Mouse (Mus musculus) C2C12 (cell line): ENCODE measurements around the gene Shmt2. TPM values are rescaled to one million over a fixed set of nuclear protein-coding genes. Genes with fewer than 3 reads are reported as not detected.

ENCODE experiments used
- H3K27me3 ChIP-seq: one replicate; pipeline ENCODE4 v1.6.1; 2011; ENCODE audit not compliant: control insufficient read depth, insufficient read depth, insufficient read length
- H3K36me3 ChIP-seq: one replicate; pipeline ENCODE4 v1.6.1; 2011; ENCODE audit not compliant: control insufficient read depth, insufficient read depth
- H3K4me3 ChIP-seq: one replicate; pipeline ENCODE4 v1.5.1; 2011; ENCODE audit warnings: mild to moderate bottlenecking, control low read depth; ENCODE audit not compliant: poor library complexity, insufficient read depth, severe bottlenecking
- H3K79me2 ChIP-seq: one replicate; pipeline ENCODE4 v1.6.1; 2011; ENCODE audit not compliant: control insufficient read depth, insufficient read depth
- H3K79me3 ChIP-seq: one replicate; pipeline ENCODE4 v1.6.1; 2011; ENCODE audit warnings: low read depth, control low read depth
- H3ac ChIP-seq: one replicate; pipeline ENCODE3; 2011; ENCODE audit warnings: low read depth; ENCODE audit not compliant: control insufficient read depth, insufficient read length
- CEBPB ChIP-seq: IDR thresholded peaks from one replicate; pipeline ENCODE4 v1.6.1; 2011; ENCODE audit warnings: low read depth, mild to moderate bottlenecking, control low read depth, moderate library complexity
- CTCF ChIP-seq: IDR thresholded peaks from one replicate; pipeline ENCODE4 v1.5.1; 2011; ENCODE audit not compliant: control insufficient read depth, insufficient read depth, insufficient read length
- FOSL1 ChIP-seq: IDR thresholded peaks from one replicate; pipeline ENCODE4 v1.8.0; 2011; ENCODE audit warnings: mild to moderate bottlenecking, low read length; ENCODE audit not compliant: poor library complexity, insufficient read depth, severe bottlenecking
- MAX ChIP-seq: IDR thresholded peaks from one replicate; pipeline ENCODE4 v1.6.1; 2011; ENCODE audit warnings: mild to moderate bottlenecking, control low read depth
- MYOD1 ChIP-seq: IDR thresholded peaks from one replicate; pipeline ENCODE4 v1.6.1; 2011; ENCODE audit warnings: low read depth; ENCODE audit not compliant: control insufficient read depth, insufficient read length
- MYOG ChIP-seq: IDR thresholded peaks from one replicate; pipeline ENCODE4 v1.6.1; 2011; ENCODE audit not compliant: control insufficient read depth, insufficient read length; ENCODE audit errors: extremely low read depth
- USF1 ChIP-seq: IDR thresholded peaks from one replicate; pipeline ENCODE4 v1.6.1; 2011; ENCODE audit warnings: low read depth, mild to moderate bottlenecking, control low read depth, moderate library complexity
- polyA plus RNA-seq: library from polyadenylated mRNA; unstranded; fragments of >200 nt; fragmentation: generic; extraction: Trizol; gene quantifications from one replicate; pipeline ENCODE4 v1.2.1, GENCODE M21; 2012; ENCODE audit warnings: missing spikeins

Shmt2 gene
- polyA plus RNA-seq, 1 experiment = 340 TPM

- H3K79me2 ChIP-seq = no peaks in the 10 kb centered on the region
- TF ChIP-seq CEBPB (no peak), MYOG (no peak), USF1 (no peak), MYOD1 (no peak), FOSL1 (no peak), CTCF (no peak)
- peaks cover 53% of the 10 kb centered on the region for H3K27me3 ChIP-seq
- H3ac ChIP-seq = no peak overlapping the region
- H3K4me3 ChIP-seq = no peak overlapping the region
- H3K36me3 ChIP-seq = no peaks in the 10 kb centered on the region
- H3K79me3 ChIP-seq = no peaks in the 10 kb centered on the region
Measured at GRCm38 (mm10) chr10:127531548-127531947, 9.3 kb upstream of the Shmt2 start.

- no peaks in the 10 kb centered on the region for H3K79me3 ChIP-seq
- TF ChIP-seq CEBPB (no peak), USF1 (no peak), CTCF (no peak), MAX (no peak), MYOD1 (no peak), FOSL1 (no peak), MYOG (no peak)
- H3K79me2 ChIP-seq = no peaks in the 10 kb centered on the region
- no peak overlapping the region for H3K4me3 ChIP-seq
- H3K27me3 ChIP-seq = peaks cover 58% of the 10 kb centered on the region
- no peaks in the 10 kb centered on the region for H3K36me3 ChIP-seq
- H3ac ChIP-seq = no peak overlapping the region
Measured at GRCm38 (mm10) chr10:127530945-127531344, 8.7 kb upstream of the Shmt2 start.

GRCm38 (mm10) chr10:127527481-127527880, 5.2 kb upstream of the Shmt2 start:
- H3K79me3 ChIP-seq = no peaks in the 10 kb centered on the region
- no peaks in the 10 kb centered on the region for H3K36me3 ChIP-seq
- TF ChIP-seq MYOG (no peak), CEBPB (no peak), MYOD1 (peak; percentile 45), FOSL1 (no peak), CTCF (no peak), USF1 (no peak)
- H3K4me3 ChIP-seq = no peak overlapping the region
- no peak overlapping the region for H3ac ChIP-seq
- H3K79me2 ChIP-seq = no peaks in the 10 kb centered on the region
- H3K27me3 ChIP-seq = peaks cover 61% of the 10 kb centered on the region

GRCm38 (mm10) chr10:127526681-127527080, 4.4 kb upstream of the Shmt2 start:
- H3K36me3 ChIP-seq = no peaks in the 10 kb centered on the region
- TF ChIP-seq CTCF (peak; percentile 64), MYOD1 (no peak), FOSL1 (no peak)
- peak overlapping the region; percentile 14 for H3ac ChIP-seq
- H3K79me3 ChIP-seq = peaks cover 5% of the 10 kb centered on the region
- H3K79me2 ChIP-seq = peaks cover 6% of the 10 kb centered on the region
- peaks cover 53% of the 10 kb centered on the region for H3K27me3 ChIP-seq
- no peak overlapping the region for H3K4me3 ChIP-seq

- Histone ChIP-seq H3K4me3 (no peak overlapping the region), H3K27me3 (peaks cover 47% of the 10 kb centered on the region), H3K79me3 (peaks cover 11% of the 10 kb centered on the region), H3K79me2 (peaks cover 12% of the 10 kb centered on the region), H3K36me3 (no peaks in the 10 kb centered on the region), H3ac (no peak overlapping the region)
- TF ChIP-seq USF1 (no peak), MYOD1 (no peak), CTCF (no peak), MAX (no peak), CEBPB (no peak), MYOG (no peak), FOSL1 (no peak)
Measured at GRCm38 (mm10) chr10:127526048-127526447, 3.8 kb upstream of the Shmt2 start.

- Histone ChIP-seq H3ac (no peak overlapping the region), H3K4me3 (no peak overlapping the region), H3K27me3 (peaks cover 34% of the 10 kb centered on the region), H3K79me2 (peaks cover 25% of the 10 kb centered on the region), H3K36me3 (peaks cover 11% of the 10 kb centered on the region), H3K79me3 (peaks cover 23% of the 10 kb centered on the region)
- TF ChIP-seq MYOD1 = no peak
- TF ChIP-seq CEBPB = no peak
- TF ChIP-seq CTCF = no peak
- TF ChIP-seq FOSL1 = no peak
- TF ChIP-seq MAX = no peak
- TF ChIP-seq USF1 = no peak
- TF ChIP-seq MYOG = no peak
Measured at GRCm38 (mm10) chr10:127524646-127525255, 2.5 kb upstream of the Shmt2 start.
